Mouse (Mus musculus) frontal cortex, postnatal 36 days (tissue): ENCODE results near the gene Mllt11.

Experiments used
- DNase-seq, 2 experiments: peaks; one replicate each; pipeline ENCODE4 v3.0.0; 2022; ENCODE audit warnings: low spot score in 2 of 2

The Mllt11 gene

DNA sequence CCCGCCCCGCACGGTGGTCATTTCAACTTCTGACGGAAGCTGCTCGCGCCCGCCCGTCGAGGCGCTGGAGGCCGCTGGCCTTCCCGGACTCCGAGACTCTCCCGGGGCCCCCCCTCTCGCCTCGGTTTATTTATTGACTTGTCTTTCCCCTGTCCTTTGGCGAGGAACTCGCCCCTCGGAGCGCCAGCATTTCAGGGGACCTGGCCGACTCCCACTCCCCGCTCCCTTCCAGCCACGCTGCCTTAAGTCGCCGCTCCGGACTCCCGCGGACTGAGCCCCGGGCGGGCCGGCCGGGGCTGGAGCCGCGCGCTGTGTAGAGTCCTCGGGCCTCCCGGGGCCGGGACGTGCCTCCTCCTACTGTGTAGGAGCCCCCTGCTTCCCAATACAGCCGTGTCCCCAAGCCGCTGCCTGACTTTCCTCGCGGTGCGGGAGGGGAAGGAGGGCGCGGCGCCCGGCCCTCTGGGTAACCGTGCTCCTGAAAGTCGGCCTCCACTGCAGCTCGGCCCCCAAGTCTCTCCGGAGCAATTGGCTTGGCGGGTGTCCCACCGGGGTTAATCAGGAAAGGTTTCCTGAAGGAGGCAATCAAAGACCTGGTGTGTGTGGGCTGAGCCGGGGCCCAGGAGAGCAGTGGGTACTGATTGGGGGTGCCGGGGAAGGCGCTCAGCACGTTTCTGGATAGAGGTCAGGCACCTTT is 58.6 kb downstream of the Mllt11 start:
- DNase-seq, result no peak

DNA sequence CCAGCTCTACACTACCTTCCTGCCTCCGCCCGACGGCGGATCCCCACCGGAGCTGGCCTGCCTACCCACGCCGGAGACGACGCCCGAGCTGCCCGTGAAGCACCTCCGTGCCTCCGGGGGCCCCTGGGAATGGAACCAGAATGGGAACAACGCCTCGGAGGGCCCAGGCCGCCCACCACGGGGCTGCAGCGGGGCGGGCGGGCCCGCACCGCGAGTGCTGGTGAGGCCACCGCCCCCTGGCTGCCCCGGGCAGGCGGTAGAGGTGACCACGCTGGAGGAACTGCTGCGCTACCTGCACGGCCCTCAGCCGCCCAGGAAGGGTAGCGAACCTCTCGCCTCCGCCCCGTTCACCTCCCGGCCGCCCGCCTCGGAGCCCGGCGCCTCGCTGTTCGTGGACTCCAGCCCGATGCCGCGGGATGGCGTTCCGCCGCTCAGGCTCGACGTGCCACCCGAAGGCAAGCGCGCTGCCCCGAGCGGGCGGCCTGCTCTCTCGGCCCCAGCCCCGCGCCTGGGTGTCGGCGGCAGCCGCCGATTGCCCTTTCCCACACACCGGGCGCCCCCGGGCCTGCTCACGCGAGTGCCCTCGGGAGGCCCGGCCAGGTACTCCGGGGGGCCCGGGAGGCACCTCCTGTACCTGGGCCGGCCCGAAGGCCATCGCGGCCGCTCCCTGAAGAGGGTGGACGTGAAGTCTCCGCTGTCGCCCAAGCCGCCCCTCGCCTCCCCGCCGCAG is 59.3 kb downstream of the Mllt11 start:
- DNase-seq, result no peak

GRCm38 (mm10) chr3:95171105-95171504 is 60.9 kb downstream of the Mllt11 start:
- no peak for DNase-seq

GRCm38 (mm10) chr3:95169996-95170395 is 62.0 kb downstream of the Mllt11 start:
- DNase-seq, result no peak
